Mouse (Mus musculus) adrenal gland, postnatal 14 days (tissue): ENCODE data around the gene Pak6. TPM values are rescaled to one million over a fixed set of nuclear protein-coding genes. Genes with fewer than 3 reads are reported as not detected.

Experiments used
- DNase-seq: peaks from one replicate; pipeline ENCODE4 v3.0.0; 2021; ENCODE audit warnings: mixed read lengths
- total RNA-seq: library from RNA; stranded (reverse); gene quantifications from 2 replicates; pipeline ENCODE4 v1.2.3, GENCODE M21; 2021

Pak6 gene
- total RNA-seq, 1 experiment from 2014 or later = 12.7 TPM

DNA sequence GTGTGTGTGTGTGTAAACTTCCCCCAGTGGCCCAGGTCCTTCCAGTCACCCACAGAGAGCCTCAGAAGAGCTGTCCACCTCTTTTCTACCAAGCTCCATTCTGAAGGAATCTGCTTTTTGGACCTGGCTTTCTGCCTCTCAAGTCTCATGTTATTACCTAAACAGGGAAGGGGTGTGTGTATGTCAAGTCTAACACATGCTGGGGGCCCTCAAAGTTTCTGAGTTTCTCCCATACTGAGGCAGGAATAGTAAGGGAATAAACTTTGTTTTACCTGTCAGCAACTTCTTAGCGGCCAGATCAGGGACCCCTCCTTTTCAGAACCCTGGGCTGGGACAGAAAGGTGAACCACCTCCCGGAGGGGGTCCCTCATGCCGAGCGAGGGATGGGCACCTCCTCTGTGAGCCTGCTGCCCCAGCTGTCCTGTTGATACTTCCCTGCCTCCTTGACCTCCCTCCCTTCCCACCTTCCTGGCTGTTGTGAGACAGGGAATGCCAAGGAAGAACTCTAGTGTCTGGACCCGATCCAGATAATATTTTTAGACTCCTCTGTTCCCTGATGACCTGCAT, 34.3 kb downstream of the Pak6 start:
- DNase-seq = peak; percentile 59

DNA sequence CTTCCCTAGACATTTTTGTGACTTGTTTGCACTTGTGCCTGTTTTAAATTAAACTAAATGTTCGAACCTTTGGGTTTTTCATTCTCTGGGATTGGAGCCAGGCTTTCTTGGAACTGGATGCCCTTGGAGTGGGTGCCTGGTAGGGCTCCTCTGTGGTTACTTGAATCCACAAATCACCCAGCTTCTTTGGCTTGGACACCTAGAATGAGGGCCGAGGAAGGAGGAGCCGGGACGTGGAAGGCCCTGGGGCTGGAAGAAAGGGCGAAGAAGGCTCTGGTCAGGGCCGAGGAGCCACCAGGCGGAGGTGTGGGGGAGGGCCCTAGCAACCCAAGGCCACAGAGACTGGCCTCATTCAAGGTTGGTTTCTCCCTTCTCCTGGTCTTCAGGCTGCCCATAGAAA, 34.9 kb downstream of the Pak6 start:
- DNase-seq = peak; percentile 69

DNA sequence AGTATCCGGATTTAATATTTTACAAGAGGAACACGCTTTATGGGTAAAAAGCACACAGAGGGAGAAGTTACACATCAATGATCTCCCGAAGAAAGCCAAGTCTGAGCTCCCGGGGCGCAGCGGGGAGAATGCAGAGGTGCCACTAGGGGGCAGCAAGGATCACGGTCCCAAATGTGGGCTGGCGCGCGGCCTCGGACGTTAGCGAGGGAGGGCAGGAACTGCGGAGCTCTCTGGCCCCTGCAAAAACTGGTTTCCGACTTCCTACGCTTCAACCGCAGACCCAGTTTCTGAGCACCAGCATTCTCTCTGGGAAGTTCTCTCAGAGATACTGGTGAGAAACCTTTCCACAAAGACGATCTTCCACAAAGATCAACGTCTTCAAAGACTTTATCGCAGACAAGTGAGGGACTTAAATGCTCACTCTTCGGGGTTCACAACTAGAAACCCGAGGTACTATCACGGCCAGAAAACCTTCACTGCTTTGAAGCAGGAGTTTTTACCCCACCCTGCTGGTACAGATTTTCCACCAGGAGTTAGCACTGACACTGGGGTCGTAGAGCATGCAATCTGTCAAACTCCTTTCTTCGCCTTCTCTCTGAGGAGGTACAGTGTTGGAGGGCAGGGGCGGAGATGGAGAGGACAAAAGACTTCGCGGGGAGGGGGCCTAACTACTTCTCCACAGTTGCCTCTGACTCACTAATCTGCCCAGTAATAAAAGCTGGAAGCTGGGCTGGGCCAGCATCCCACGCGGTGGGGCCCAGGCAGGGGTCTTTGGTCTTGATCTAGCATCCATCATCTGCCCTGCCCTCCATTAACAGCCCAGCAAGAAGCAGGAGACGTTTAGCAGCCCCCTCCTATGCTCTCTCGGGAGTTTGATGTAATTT, 37.3 kb downstream of the Pak6 start:
- peak; percentile 94 for DNase-seq

DNA sequence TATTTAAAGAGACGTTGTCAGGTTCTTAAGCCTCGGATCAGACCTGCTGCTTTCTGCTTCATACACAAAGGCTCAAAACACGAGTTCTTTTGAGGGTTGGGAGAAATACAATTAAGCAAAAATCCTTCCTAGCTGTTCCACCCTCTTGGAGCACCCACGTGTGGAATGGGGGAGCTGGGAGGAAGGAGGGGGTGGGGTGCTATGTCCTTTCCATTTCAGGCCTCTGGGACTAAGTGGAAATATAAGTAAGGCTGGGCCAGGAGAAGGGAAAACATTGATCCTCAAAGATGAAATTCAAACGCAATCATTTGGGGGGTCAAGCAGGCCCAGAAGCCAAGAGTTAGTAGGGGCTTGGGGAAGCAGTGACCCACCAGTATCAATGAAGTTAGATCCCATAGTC, 38.1 kb downstream of the Pak6 start:
- DNase-seq = no peak

DNA sequence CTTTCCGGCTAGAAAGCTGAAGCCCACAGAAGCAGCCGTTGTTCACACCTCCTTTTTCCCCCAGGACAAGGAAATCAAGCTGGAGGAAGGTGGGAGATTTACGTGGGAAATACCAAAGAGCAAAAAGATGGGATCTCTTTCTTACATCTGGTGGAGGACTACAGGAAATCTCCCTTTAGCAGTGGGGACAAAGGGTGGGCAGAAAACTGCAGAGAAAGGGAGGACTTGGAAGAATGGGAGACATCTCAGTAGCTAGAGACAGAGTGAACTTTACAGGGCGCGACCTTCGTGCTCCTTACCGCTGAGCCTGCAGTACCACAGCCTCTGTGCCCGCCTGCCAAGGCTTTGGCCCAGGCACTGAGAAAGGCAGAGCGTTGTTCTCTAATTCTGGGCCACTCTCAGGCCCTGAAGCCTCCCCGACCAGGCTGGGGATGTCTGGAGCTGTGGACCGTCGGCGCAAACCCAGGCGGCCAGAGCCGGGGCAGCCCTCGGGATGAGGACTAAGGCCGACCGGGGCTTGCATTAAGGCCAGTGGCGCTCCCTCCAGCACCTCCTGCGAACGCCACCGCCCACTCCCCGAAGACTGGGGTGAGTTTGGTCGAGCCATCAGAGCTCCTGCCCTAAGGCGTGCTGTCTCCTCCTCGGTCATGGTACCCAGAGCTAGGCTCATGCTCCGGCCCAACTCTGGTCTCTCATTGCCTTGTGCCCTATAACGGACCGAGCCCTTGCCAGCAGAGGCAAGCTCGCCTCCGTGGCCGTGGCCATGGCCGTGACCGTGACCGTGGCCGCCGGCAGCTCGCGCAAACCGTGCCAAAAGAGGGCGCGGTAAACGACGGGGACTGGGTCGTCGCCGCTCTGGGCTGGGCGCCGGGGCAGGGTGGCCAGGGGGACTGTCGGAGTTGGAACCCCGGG, 39.1 kb downstream of the Pak6 start:
- DNase-seq = peak; percentile 60

DNA sequence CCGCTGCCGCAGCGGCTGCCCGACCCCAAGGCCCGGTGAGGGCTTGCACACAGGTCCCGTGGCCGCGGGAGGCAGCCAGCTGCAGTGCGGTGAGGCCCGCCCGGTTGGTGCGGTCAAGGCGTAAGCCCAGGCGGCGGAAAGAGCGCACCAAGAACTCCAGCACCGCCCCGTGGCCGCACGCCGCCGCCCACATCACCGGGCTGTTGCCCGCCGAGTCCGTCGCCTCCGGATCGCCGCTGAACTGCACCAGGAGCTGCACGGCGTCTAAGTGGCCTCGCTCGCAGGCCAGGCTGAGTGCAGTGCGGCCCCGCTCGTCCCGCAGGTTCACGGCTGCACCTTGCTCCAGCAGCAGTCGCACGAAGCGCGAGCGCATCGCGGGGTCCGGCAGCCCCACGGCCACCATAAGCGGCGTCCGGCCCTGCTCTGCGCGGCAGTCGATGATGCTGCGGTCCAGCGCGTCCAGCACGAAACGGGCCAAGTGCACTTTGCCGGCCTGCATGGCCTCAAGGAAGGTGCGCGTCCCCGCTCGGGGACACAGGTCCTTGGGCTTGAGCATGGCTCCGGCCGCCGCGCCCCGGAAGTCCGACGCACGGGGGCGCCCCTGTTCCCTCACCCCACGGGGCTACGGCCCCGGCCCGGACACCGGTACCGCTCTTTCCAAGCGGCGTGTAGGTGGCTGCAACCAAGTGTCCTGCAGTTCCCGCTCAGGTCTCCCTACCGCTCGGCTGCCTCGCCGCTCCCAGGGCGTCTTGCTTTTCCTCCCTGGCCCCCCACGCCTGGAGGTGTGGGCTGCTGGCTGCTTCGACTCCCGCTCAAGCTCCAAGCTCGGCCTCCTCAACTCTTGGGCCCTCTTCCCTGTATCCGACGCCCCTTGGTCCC, 40.0 kb downstream of the Pak6 start:
- DNase-seq = peak; percentile 71

DNA sequence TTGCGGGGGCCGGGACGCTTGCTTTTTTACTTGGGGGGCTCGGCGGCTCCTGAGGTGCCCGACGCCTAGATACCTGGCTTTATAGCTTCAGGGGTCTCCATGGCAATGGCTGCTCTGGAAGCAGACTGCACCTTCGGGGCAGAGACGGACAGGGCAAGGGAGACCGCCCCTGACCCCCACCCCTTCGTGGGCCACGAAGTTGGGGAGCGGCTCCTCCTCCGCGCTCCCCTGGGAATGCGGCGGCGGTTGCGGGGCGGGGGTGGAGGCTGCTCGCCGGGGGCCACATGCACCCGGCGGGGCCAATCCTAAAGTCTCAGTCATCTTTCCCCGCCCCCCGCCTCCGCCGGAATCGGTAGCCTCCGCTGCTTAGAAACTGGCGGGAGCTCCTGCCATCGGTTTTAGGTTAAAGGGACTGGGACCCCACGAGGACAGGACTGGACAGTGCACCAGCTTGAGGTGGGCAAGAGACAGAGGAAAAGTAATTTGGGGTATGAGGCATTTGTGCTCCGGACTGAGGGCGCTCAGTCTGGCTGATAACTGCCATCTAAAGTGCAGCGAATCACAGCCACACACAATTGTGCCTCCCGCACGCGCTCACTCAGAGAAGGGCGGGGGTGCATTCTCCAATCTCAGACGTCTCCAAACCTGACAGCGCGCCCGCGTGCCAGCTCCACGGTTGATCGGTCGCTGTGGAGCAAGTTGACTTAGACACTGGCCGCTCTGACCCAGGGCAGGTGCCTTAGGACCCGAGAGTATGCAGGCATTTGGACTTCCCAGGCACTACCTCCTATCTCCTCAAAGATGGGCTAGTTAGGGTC, 41.0 kb downstream of the Pak6 start, which contains the start of gene Ankrd63:
TSS of gene Ankrd63 (minus strand) at position 51 of the 818 bp plus-strand sequence.
- no peak for DNase-seq

DNA sequence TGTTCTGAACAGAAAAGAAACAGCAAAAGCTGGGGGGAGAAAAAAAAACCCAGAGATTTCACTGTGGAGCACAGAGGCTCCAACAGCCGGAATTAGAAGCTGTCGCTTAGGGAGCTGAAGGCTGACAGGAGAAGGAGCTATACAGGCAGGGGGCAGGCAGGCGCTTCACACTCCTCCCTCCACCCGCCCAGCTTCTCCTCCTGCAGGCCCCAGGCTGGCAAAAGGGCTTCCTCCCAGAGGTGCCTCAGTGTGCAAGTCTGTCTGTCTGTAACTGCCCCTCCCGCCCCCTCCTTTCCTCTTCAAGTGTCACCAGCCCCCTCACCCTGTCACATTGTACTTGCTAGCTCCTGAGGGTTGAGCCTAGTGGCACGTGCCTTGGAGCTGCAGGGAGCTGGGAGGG, 43.3 kb downstream of the Pak6 start:
- DNase-seq = no peak

DNA sequence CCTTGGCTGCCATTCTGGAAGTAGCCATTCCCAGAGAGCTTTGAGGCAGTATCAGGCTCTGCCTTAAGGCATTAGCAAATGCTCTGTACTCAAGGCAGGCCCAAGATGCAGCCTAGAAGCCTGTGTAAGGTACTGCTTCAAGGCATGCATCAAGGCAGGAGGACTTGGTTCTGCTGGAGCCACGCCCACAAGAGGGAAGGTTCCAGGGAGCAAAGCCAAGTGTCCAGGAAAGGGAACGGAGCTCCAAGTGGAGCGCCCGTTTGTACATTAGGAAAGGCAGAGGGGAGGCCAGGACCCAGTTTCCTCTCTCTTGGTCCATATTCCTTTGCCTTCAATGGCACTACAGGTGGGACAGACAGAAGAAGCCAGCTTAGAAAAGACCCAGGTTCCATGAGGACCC, 45.4 kb downstream of the Pak6 start:
- DNase-seq = no peak

DNA sequence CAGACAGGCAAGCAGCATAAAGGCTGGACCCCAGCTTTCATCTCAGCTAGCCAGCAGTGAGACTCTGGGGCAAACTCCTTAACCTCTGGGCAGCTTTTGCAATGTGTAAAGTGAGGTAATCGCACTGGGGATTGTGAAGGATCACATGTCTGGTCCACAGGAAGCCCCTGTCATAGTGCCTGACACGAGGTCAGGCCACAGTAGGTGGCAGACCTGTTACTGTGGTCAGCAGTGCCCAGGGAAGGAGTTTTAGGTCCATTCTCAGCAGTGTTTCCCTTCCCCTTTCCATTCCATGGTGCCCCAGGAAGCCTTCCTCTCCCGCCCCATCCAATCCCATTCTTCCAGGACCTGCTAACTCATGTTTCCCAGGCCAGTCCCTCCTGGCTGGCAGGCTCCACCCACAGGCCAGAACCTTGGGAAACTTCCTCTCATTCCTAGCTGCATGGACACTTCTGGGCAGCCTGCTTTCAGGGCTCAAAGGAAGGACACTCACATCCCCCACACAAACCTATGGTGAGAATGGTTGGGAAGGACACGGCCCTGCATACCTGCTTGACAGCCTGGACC, 46.6 kb downstream of the Pak6 start:
- DNase-seq = peak; percentile 43

DNA sequence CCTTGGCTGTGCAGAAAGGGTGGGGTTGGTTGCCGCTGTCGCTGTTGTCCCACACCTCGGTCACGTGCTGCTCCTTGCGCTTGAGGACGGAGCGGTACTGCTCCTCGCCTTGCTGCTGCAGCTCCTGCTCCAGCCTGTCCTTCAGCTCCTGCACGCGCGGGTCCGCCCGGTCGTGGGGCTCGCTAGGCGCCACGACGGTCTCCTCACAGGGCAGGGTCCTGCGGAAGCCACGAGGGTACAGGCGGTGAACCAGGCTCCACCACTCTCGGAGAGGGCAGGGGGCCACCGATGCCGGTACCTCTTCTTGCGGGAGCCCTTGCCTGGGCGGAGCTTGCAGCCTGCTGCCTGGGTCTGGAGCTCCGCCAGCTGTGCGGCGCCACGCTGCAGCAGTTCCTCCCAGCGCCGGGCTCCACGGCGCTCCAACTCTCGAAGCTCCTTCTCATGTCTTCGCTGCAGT, 48.0 kb downstream of the Pak6 start:
- peak; percentile 78 for DNase-seq

DNA sequence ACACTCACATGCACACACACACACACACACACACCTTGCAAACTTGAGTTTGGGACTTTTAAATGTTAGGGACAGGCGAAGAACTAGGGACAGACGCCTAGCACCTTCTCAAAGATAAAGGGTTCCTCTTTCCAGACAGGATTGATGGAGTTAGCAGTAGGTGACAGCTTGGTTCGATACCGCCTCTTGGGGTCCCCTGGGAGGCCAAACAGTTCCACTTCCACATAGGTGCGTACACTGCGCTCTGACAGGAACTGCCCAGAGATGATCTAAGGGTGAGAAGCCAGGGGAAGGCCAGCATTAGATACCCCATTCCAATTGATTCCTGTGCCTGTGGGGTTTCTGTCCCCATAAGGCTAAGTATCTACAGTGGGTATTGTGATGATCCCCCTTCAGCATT, 50.5 kb downstream of the Pak6 start:
- DNase-seq = peak; percentile 4

DNA sequence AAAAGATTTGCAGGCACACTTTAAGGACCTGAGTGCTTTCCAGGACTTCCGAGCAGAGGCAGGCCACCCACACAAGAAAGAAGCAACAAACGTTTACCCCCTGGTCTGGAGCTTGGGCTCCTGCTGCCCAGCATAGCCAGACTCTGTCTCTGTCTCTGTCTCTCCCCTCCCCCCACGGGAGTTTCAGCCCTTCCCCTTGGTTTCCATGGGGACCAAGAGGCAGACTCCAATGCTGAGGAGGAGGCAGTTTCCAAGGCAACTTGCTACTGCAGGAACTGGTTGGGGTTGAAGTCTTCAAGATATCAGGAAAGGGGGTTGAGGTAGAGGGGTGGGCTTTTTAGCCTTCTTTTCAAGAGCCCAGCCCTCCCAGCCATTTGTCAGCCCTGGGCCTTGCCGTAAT, 51.1 kb downstream of the Pak6 start:
- no peak for DNase-seq

DNA sequence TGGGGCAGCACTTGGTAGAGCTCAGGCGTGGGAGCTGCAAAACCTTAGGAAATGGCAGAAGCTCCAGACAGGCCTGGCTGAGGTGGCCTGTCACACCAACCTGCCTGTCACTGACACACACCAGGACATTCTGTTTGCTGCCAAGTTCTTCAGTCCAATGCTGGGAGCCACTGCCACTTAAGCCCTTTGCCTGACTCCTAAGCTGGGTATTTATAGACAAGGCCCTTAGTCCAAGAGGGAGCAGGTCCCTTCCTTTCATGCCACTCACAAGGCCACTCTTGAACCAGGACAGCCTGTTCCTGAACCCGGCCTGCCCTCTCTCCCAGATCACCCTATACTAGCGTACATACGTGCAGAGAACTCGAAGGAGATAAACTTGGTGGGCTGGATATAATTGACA, 53.6 kb downstream of the Pak6 start:
- peak; percentile 14 for DNase-seq

DNA sequence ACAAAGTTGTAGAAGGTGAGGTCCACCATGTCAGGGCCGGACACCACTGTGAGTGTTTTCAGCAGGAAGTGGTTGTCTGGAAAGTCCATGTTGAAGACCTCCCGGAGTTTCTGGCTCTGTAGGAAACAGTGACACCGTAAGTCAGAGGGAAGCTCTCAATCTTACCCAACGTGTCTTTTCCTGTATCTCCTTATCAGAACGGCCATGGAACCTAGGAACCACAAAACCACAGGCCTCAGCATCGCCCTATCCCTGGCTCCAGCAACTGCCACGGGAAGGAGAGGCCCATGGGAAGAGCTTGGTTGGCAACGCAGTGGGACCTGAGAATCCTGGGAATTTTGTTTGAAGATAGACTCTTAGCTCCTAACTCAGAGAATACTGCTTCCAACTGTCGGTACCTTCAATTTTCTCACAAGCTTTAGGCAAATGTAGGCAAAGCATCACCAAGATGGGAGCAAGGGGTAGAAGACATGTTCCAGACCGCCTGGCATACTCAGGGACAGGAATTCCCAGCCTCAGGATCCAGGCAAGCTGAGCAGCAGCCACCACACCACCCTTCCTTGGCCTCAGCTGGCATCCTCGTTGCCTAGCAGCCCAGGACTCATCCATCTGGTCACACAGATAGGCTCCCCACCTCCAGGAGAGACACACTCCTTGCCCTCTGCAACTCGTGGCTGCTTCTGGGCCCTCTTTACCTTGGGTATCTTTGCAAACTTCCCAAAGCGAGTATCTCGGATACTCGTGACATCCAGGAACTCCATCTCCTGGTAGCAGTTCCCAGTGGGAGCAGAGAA, 60.8 kb downstream of the Pak6 start:
- DNase-seq = no peak

DNA sequence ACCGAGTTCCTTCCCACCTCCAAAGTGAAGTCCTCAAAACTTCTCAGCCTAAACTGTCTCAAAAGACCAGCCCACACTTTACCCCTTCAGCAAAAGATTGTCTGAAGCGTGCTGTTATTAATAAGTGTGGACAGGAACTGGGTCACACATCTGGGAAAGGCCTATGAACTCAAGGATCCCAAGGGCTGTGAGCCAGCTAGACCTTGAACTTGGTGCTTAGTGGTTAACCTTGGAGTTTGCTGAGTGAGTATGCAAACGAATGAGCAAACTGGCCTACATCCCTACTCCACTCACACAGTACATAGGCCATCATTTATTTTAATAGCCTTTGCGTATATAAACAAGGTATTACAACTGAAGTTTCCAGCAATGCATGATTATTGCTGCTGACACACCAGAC, 62.4 kb downstream of the Pak6 start:
- DNase-seq = peak; percentile 48

DNA sequence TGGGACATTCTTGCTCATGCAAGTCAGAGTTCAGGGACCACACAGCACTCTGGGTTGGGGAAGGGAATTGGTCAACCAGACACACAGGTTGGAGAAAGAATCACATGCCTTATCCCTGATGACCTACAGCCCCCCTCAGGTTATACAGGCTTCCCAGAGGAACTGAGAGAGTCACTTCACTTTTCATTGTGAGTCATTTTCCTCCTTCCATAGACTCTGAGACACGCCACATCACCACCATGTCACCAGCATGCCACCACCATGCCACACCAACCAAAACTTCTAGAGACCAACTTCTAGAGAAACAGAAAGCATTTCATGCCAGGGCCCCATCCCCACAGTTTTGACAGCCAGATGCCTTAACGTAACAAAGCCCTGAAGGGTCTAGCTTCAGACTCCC, 63.8 kb downstream of the Pak6 start:
- no peak for DNase-seq

DNA sequence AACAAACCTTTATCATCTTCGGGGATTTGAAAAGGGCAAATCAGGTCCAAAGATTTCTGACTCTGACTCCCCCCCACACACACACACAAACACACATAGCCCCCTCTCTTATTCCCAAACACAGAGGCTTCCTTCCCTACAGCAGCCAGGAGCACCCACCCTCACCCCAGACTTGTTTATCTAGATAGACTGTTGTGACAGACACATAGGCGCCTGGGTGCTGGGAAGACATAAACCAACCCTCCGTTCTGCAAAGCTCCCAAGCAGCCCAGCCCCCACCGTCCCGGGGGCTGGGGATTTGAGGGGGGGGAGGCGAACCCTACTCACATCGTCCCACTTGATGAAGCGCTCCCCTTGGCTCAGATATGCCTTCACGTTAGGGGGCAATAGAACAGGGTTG, 64.8 kb downstream of the Pak6 start:
- DNase-seq = no peak

DNA sequence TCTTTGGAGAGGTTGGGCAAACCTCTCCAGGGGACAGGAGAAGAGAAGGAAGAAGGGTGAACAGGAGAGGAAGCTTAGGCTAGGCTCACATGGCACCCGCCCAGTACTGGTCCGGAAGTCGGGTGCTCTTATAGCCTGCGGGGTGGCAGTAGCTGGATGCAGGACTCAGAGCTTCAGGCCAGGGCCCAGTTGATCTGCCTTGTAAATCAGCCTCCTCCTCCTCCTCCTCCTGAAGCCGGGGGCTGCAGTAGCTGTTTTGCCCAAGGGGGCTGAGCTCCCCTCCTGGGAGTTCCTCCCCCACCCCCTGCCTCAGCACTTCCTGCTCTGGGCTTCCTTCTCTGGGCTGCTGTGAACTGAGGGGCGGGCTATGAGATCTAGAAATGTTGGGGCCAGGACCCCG, 65.2 kb downstream of the Pak6 start, which contains the start of gene Plcb2:
TSS of gene Plcb2 (minus strand) at position 102 of the 400 bp plus-strand sequence.
- DNase-seq = peak; percentile 31
